Mouse (Mus musculus) adrenal gland, adult 10 weeks (tissue): ENCODE measurements around the gene Wfdc21. TPM values are rescaled to one million over a fixed set of nuclear protein-coding genes. Genes with fewer than 3 reads are reported as not detected.

ENCODE experiments used
- polyA plus RNA-seq: library from polyadenylated mRNA; stranded (reverse); fragments of 350-450 nt; fragmentation: Illumina TruSeq; extraction: RNeasy Lipid Tissue Mini Kit (QIAGEN cat#74804); gene quantifications from one replicate; pipeline ENCODE4 v1.2.3, GENCODE M21; 2014; ENCODE audit warnings: low read depth, low replicate concordance

Gene Wfdc21
- not detected for polyA plus RNA-seq

DNA sequence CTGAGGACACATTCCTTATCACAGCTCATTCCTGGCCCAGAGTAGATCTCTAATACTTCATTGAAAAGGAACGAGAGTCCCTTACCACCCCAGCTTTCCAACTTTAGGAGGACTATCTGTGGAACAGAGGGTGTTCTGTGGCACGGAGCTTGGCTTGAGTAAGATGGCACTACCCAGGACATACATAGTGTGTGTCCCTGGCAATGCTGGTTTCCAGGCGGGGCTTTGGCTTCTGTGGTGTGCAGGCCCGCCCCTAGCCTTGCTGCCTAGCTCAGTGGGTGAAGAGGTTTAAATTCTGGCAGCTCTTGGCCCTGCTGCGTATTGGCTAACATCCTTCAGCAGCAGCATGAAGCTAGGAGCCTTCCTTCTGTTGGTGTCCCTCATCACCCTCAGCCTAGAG lies at the start of gene Wfdc21:
TSS of gene Wfdc21 (plus strand) at position 260 of the 400 bp plus-strand sequence.

DNA sequence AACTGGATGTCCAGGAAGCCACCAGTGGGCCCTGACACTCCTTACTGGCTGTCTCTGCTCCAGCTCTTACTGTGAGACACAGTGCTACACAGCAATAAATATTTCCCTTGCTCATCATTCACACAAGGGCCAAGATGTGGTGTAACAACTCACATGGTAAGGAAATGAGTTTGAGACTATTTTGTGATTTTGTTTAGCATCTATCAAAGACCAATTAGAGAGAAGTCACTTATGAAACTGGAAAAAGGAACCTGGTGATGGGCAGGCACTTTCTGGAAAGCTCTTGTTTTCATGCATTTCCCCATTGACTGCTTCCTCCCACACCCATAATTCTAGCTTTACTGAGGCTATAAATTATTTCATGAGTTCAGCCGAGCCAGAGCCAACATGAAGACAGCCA lies 43.0 kb upstream of the Wfdc21 start, which contains the start of gene Wfdc17:
TSS of gene Wfdc17 (plus strand) at position 287 of the 400 bp plus-strand sequence.

DNA sequence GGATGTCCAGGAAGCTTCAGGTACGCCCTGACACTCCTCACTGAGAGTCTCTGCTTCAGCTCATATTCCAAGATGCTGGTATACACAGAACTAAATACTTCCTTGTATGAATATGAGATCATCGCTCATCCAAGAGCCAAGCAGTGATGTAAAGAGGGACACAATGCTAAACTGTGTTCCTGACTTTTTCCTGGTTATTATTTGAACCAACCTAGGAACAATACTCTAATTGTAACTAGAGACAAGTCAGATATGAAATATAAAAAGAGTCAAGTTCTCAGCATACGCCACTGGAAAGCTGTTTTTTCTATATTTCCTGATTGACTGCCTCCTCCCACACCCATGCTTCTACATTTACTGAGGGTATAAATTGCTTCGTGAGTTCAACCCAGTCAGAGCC lies 38.0 kb upstream of the Wfdc21 start, which contains the start of gene Wfdc18:
TSS of gene Wfdc18 (plus strand) at position 301 of the 400 bp plus-strand sequence.

DNA sequence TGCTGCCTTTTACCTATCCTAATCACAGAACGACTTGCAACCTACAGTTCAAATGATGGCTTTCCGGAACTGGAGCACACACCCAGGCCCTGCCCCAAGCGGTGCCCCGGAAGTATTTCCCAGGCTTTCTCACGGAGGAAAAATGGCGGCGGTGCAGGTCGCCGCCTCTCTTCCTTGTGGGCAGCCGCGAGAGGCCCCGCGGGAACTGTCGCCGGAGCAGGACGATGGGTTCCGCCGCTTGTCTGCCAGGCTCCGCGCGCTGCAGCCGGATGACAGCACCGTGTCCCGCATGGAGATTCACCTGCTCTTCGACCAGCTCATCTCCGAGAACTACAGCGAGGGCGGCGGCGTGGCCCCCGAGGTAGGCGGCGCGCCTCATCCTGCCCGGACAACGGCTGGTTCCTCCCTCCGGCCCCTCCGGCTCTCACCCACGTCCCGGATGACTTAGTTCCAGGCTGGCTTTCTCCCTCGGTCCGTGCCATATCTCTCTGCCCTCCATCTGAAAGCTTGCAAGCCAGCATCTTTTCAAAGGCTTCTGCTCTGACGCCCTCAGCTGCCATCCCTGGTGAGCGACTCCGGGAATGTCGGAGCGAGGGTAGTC lies 6.9 kb downstream of the Wfdc21 start, which contains the start of gene Heatr6:
TSS of gene Heatr6 (plus strand) at position 116 of the 601 bp plus-strand sequence.

Other genes starting within 250 kb of the Wfdc21 start
- gene Heatr9, start 224.8 kb upstream of the Wfdc21 start, polyA plus RNA-seq = not detected
- not detected for gene Ccl5, start 216.4 kb upstream of the Wfdc21 start, polyA plus RNA-seq
- gene Ccl9, start 168.3 kb upstream of the Wfdc21 start, polyA plus RNA-seq = 10.3 TPM
- gene Ccl6, start 153.9 kb upstream of the Wfdc21 start, polyA plus RNA-seq = 28.9 TPM
- not detected for gene Rpl9-ps1, start 101.3 kb upstream of the Wfdc21 start, polyA plus RNA-seq
- gene Ccl3, start 97.6 kb upstream of the Wfdc21 start, polyA plus RNA-seq = 1.5 TPM
- not detected for gene Ccl4, start 84.4 kb upstream of the Wfdc21 start, polyA plus RNA-seq
- gene Wfdc17, start 42.9 kb upstream of the Wfdc21 start, polyA plus RNA-seq = 8.0 TPM
- gene Wfdc18, start 37.9 kb upstream of the Wfdc21 start, polyA plus RNA-seq = not detected
- 4.7 TPM for gene Heatr6, start 6.8 kb downstream of the Wfdc21 start, polyA plus RNA-seq
- gene Hnf1b, start 103.1 kb downstream of the Wfdc21 start, polyA plus RNA-seq = not detected
- 71.7 TPM for gene Ddx52, start 195.1 kb downstream of the Wfdc21 start, polyA plus RNA-seq
- 38.0 TPM for gene Synrg, start 217.5 kb downstream of the Wfdc21 start, polyA plus RNA-seq